Mouse (Mus musculus): Measurements from ENCODE around the gene Vmn1r3. TPM values are rescaled to one million over a fixed set of nuclear protein-coding genes. Genes with fewer than 3 reads are reported as not detected.
"Not testable (repeated sequence)": the region's sequence is repeated elsewhere in the genome, so short reads cannot be mapped to it uniquely, and the experiment has no call there.

Vmn1r3 gene
- polyA plus RNA-seq (2014; fragmentation: Nextera tagmentation; extraction: Ambion mirVana), result not detected in 2 replicates

- ATAC-seq (ENCODE audit: insufficient number of reproducible peaks, insufficient read depth, low FRiP score, low read depth); H3K27ac ChIP-seq (ENCODE audit: low read length); H3K9me3 ChIP-seq (ENCODE audit: control insufficient read depth, low read depth, low read length); H3K9ac ChIP-seq (replicated peaks; ENCODE audit: low read depth, low read length); H3K4me1 ChIP-seq (ENCODE audit: control insufficient read depth, insufficient read depth, low read length); H3K27me3 ChIP-seq (ENCODE audit: control insufficient read depth, insufficient read depth, low read length); H3K4me2 ChIP-seq (replicated peaks; ENCODE audit: low read depth, low read length); H3K36me3 ChIP-seq (ENCODE audit: control insufficient read depth, insufficient read depth, low read length); H3K4me3 ChIP-seq (ENCODE audit: low read depth, low read length): not testable (repeated sequence)
- 89% methylated on average over 1 of the region's 1 CpGs for WGBS
Observed at GRCm38 (mm10) chr4:3185258-3185657, at the start of gene Vmn1r3. Gene Vmn1r3 (minus strand): TSS chr4:3185358.

- Histone ChIP-seq H3K9ac (replicated peaks; ENCODE audit: low read depth, low read length) (no peak overlapping the region), H3K36me3 (ENCODE audit: control insufficient read depth, insufficient read depth, low read length) (no peaks in the 10 kb centered on the region), H3K4me1 (ENCODE audit: control insufficient read depth, insufficient read depth, low read length) (no peaks in the 10 kb centered on the region), H3K27ac (ENCODE audit: low read length) (no peak overlapping the region), H3K4me3 (ENCODE audit: low read depth, low read length) (0 out of 2 replicates have a peak overlapping the region, but pooled peaks have one; percentile 34), H3K27me3 (ENCODE audit: control insufficient read depth, insufficient read depth, low read length) (no peaks in the 10 kb centered on the region), H3K4me2 (replicated peaks; ENCODE audit: low read depth, low read length) (no peak overlapping the region), H3K9me3 (ENCODE audit: control insufficient read depth, low read depth, low read length) (peaks cover 13% of the 10 kb centered on the region)
- WGBS, result 68% methylated on average over 6 of the region's 6 CpGs
- ATAC-seq (ENCODE audit: insufficient number of reproducible peaks, insufficient read depth, low FRiP score, low read depth), result no peak
Observed at GRCm38 (mm10) chr4:3232053-3232452, 46.9 kb upstream of the Vmn1r3 start.

- Histone ChIP-seq H3K4me1 (ENCODE audit: control insufficient read depth, insufficient read depth, low read length) (no peaks in the 10 kb centered on the region), H3K36me3 (ENCODE audit: control insufficient read depth, insufficient read depth, low read length) (no peaks in the 10 kb centered on the region), H3K4me3 (ENCODE audit: low read depth, low read length) (peak overlapping the region; percentile 34), H3K4me2 (replicated peaks; ENCODE audit: low read depth, low read length) (peak overlapping the region; percentile 68), H3K9me3 (ENCODE audit: control insufficient read depth, low read depth, low read length) (peaks cover 17% of the 10 kb centered on the region), H3K9ac (replicated peaks; ENCODE audit: low read depth, low read length) (no peak overlapping the region; the same call in 1 of the 2 replicates), H3K27me3 (ENCODE audit: control insufficient read depth, insufficient read depth, low read length) (no peaks in the 10 kb centered on the region), H3K27ac (ENCODE audit: low read length) (no peak overlapping the region)
- ATAC-seq (ENCODE audit: insufficient number of reproducible peaks, insufficient read depth, low FRiP score, low read depth), result peak; percentile 26; the same call in 1 of the 2 replicates
- WGBS, result 5% methylated on average over 44 of the region's 48 CpGs
Observed at GRCm38 (mm10) chr4:3230908-3231684, 45.9 kb upstream of the Vmn1r3 start.

- H3K4me3 ChIP-seq (ENCODE audit: low read depth, low read length), result no peak overlapping the region
- H3K9ac ChIP-seq (replicated peaks; ENCODE audit: low read depth, low read length), result no peak overlapping the region
- H3K9me3 ChIP-seq (ENCODE audit: control insufficient read depth, low read depth, low read length), result peaks cover 31% of the 10 kb centered on the region
- no peaks in the 10 kb centered on the region for H3K27me3 ChIP-seq (ENCODE audit: control insufficient read depth, insufficient read depth, low read length)
- no peaks in the 10 kb centered on the region for H3K36me3 ChIP-seq (ENCODE audit: control insufficient read depth, insufficient read depth, low read length)
- H3K4me2 ChIP-seq (replicated peaks; ENCODE audit: low read depth, low read length), result no peak overlapping the region
- H3K4me1 ChIP-seq (ENCODE audit: control insufficient read depth, insufficient read depth, low read length), result no peaks in the 10 kb centered on the region
- H3K27ac ChIP-seq (ENCODE audit: low read length), result no peak overlapping the region
- 65% methylated on average over 4 of the region's 4 CpGs for WGBS
- ATAC-seq (ENCODE audit: insufficient number of reproducible peaks, insufficient read depth, low FRiP score, low read depth), result peak; percentile 40
Observed at GRCm38 (mm10) chr4:3229532-3229931, 44.4 kb upstream of the Vmn1r3 start.

DNA sequence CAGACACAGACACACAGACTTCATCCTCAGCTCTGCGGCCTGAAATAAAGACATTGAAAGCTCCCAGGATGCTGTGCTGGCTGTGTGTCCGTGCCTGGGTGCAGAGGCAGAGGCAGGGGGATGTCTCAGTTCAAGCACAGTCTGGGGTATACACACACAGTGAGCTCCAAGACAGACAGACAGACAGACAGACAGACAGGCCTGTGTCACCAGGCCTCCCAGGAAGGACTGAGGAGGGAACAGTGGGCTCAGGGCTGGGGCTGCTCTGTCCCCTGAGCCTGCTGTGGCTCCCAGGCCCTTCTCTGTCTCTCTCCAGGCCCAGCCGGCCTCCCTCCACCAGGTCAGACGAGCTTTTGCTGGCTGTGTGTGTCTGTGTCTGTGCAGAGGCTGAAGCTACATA is 43.3 kb upstream of the Vmn1r3 start:
- no peak overlapping the region for H3K4me3 ChIP-seq (ENCODE audit: low read depth, low read length)
- 71% methylated on average over 4 of the region's 4 CpGs for WGBS
- H3K9me3 ChIP-seq (ENCODE audit: control insufficient read depth, low read depth, low read length), result peaks cover 31% of the 10 kb centered on the region
- no peak overlapping the region for H3K9ac ChIP-seq (replicated peaks; ENCODE audit: low read depth, low read length)
- no peak overlapping the region for H3K4me2 ChIP-seq (replicated peaks; ENCODE audit: low read depth, low read length)
- no peaks in the 10 kb centered on the region for H3K27me3 ChIP-seq (ENCODE audit: control insufficient read depth, insufficient read depth, low read length)
- H3K27ac ChIP-seq (ENCODE audit: low read length), result no peak overlapping the region
- no peaks in the 10 kb centered on the region for H3K4me1 ChIP-seq (ENCODE audit: control insufficient read depth, insufficient read depth, low read length)
- H3K36me3 ChIP-seq (ENCODE audit: control insufficient read depth, insufficient read depth, low read length), result no peaks in the 10 kb centered on the region
- ATAC-seq (ENCODE audit: insufficient number of reproducible peaks, insufficient read depth, low FRiP score, low read depth), result peak; percentile 11; the same call in 1 of the 2 replicates

DNA sequence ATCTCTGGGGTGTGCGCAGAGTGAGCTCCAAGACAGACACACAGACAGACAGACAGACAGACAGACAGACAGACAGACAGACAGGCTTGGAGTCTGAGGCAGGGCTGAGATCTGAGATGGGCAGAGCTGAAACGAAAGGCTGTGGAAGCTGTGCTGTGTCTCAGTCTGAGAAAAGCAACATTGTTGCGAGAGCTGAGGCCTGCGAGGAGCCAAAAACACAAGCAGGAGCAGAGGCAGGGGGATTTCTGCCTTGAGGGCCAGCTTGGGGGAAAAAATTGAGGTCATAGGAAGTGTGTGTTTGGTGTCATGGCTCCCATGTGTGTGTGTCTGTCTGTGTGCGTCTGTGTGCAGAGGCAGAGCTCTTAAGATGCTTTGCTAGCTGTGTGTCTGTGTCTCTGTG is 42.6 kb upstream of the Vmn1r3 start:
- no peaks in the 10 kb centered on the region for H3K36me3 ChIP-seq (ENCODE audit: control insufficient read depth, insufficient read depth, low read length)
- ATAC-seq (ENCODE audit: insufficient number of reproducible peaks, insufficient read depth, low FRiP score, low read depth), result no peak
- no peak overlapping the region for H3K4me2 ChIP-seq (replicated peaks; ENCODE audit: low read depth, low read length)
- no peaks in the 10 kb centered on the region for H3K27me3 ChIP-seq (ENCODE audit: control insufficient read depth, insufficient read depth, low read length)
- no peak overlapping the region for H3K4me3 ChIP-seq (ENCODE audit: low read depth, low read length)
- H3K9ac ChIP-seq (replicated peaks; ENCODE audit: low read depth, low read length), result no peak overlapping the region
- H3K27ac ChIP-seq (ENCODE audit: low read length), result no peak overlapping the region
- H3K9me3 ChIP-seq (ENCODE audit: control insufficient read depth, low read depth, low read length), result peaks cover 31% of the 10 kb centered on the region
- H3K4me1 ChIP-seq (ENCODE audit: control insufficient read depth, insufficient read depth, low read length), result no peaks in the 10 kb centered on the region
- WGBS, result 66% methylated on average over 5 of the region's 5 CpGs

GRCm38 (mm10) chr4:3226488-3226887 is 41.3 kb upstream of the Vmn1r3 start:
- Histone ChIP-seq H3K4me1 (ENCODE audit: control insufficient read depth, insufficient read depth, low read length) (no peaks in the 10 kb centered on the region), H3K36me3 (ENCODE audit: control insufficient read depth, insufficient read depth, low read length) (no peaks in the 10 kb centered on the region), H3K27ac (ENCODE audit: low read length) (no peak overlapping the region), H3K9ac (replicated peaks; ENCODE audit: low read depth, low read length) (no peak overlapping the region), H3K9me3 (ENCODE audit: control insufficient read depth, low read depth, low read length) (peaks cover 31% of the 10 kb centered on the region), H3K27me3 (ENCODE audit: control insufficient read depth, insufficient read depth, low read length) (no peaks in the 10 kb centered on the region), H3K4me2 (replicated peaks; ENCODE audit: low read depth, low read length) (no peak overlapping the region), H3K4me3 (ENCODE audit: low read depth, low read length) (no peak overlapping the region)
- no peak for ATAC-seq (ENCODE audit: insufficient number of reproducible peaks, insufficient read depth, low FRiP score, low read depth)
- 64% methylated on average over 3 of the region's 3 CpGs for WGBS

DNA sequence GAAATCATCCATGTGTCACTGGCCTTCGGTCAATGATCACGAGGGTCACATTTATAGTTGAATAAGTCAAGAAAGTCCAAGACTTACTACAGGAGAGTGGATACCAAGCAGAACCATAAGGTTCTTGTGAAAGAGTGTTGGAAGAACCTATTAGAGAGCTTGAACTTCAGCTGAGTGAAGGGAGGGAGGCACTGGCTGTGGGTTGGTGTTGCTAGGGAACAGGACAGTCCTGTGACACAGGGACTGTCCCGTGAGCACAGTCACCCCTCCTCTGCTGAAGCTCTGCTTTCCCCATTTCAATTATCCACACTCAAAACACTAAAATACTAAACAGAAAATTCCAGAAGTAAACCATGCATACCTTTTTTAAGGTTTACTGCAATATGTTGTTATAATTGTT is 40.3 kb upstream of the Vmn1r3 start:
- H3K4me3 ChIP-seq (ENCODE audit: low read depth, low read length); H3K27me3 ChIP-seq (ENCODE audit: control insufficient read depth, insufficient read depth, low read length); H3K9ac ChIP-seq (replicated peaks; ENCODE audit: low read depth, low read length); H3K27ac ChIP-seq (ENCODE audit: low read length); ATAC-seq (ENCODE audit: insufficient number of reproducible peaks, insufficient read depth, low FRiP score, low read depth); H3K4me2 ChIP-seq (replicated peaks; ENCODE audit: low read depth, low read length); H3K36me3 ChIP-seq (ENCODE audit: control insufficient read depth, insufficient read depth, low read length); H3K4me1 ChIP-seq (ENCODE audit: control insufficient read depth, insufficient read depth, low read length): not testable (repeated sequence)
- WGBS, result 62% methylated on average over 3 of the region's 3 CpGs
- peaks cover 31% of the 10 kb centered on the region for H3K9me3 ChIP-seq (ENCODE audit: control insufficient read depth, low read depth, low read length)

DNA sequence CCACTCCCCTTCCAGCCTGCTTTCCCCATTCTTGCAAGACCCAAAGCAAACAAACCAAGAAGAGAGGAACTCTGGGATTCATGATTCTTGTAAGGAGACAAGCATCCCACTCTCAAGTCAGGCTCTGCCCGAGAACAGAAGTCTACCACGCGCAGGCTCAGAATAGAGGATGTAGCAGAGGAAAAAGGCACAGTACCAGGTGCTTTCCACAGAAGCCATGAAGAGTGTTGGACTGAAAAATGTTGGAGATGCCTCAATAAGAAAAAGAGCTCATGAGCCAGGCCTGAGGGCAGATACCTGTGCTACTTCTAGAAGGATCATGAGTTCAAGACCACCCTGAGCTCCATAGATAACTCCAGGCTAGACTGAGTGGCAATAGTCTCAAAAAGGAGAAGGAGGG is 39.7 kb upstream of the Vmn1r3 start:
- 53% methylated on average over 3 of the region's 3 CpGs for WGBS
- ATAC-seq (ENCODE audit: insufficient number of reproducible peaks, insufficient read depth, low FRiP score, low read depth); H3K27me3 ChIP-seq (ENCODE audit: control insufficient read depth, insufficient read depth, low read length); H3K27ac ChIP-seq (ENCODE audit: low read length); H3K4me1 ChIP-seq (ENCODE audit: control insufficient read depth, insufficient read depth, low read length); H3K4me3 ChIP-seq (ENCODE audit: low read depth, low read length); H3K36me3 ChIP-seq (ENCODE audit: control insufficient read depth, insufficient read depth, low read length); H3K4me2 ChIP-seq (replicated peaks; ENCODE audit: low read depth, low read length); H3K9ac ChIP-seq (replicated peaks; ENCODE audit: low read depth, low read length): not testable (repeated sequence)
- H3K9me3 ChIP-seq (ENCODE audit: control insufficient read depth, low read depth, low read length), result peaks cover 31% of the 10 kb centered on the region

Measured in stomach, embryonic 14.5 days (tissue).